Mouse (Mus musculus) hindbrain, embryonic 15.5 days (tissue): ENCODE data around the gene Olfr545. TPM values are rescaled to one million over a fixed set of nuclear protein-coding genes. Genes with fewer than 3 reads are reported as not detected.

Experiments used
- ATAC-seq: fragments of 200-750 bp; cut with Nextera tagmentation; 2 replicates; pipeline ENCODE4 v1.8.0; 2017; ENCODE audit warnings: low read depth, moderate number of reproducible peaks, moderate TSS enrichment; ENCODE audit not compliant: low FRiP score
- H3K27ac ChIP-seq: fragments of 300-500 bp; sonication (generic); replicated peaks from 2 replicates; pipeline ENCODE4 v1.5.1; 2015; ENCODE audit warnings: mild to moderate bottlenecking, inconsistent platforms
- H3K27me3 ChIP-seq: fragments of 300-500 bp; sonication (generic); 2 replicates; pipeline ENCODE4 v1.6.1; 2015; ENCODE audit warnings: control low read depth, inconsistent platforms
- H3K36me3 ChIP-seq: fragments of 300-500 bp; sonication (generic); 2 replicates; pipeline ENCODE4 v1.6.1; 2015; ENCODE audit warnings: control low read depth, inconsistent platforms
- H3K4me1 ChIP-seq: fragments of 300-500 bp; sonication (generic); replicated peaks from 2 replicates; pipeline ENCODE4 v1.6.1; 2015; ENCODE audit warnings: control low read depth, inconsistent platforms
- H3K4me2 ChIP-seq: fragments of 300-500 bp; sonication (generic); 2 replicates; pipeline ENCODE4 v1.6.1; 2015; ENCODE audit warnings: moderate library complexity, mild to moderate bottlenecking, inconsistent platforms
- H3K4me3 ChIP-seq: fragments of 300-500 bp; sonication (generic); 2 replicates; pipeline ENCODE4 v1.5.1; 2015; ENCODE audit warnings: mild to moderate bottlenecking, inconsistent platforms
- H3K9ac ChIP-seq: fragments of 300-500 bp; sonication (generic); 2 replicates; pipeline ENCODE4 v1.6.1; 2015; ENCODE audit warnings: inconsistent platforms
- H3K9me3 ChIP-seq: fragments of 300-500 bp; sonication (generic); 2 replicates; pipeline ENCODE4 v1.6.1; 2016; ENCODE audit warnings: control low read depth, inconsistent platforms
- WGBS: fragments of 180-500 bp; shearing (Covaris S2); methylation state at CpG from one replicate; pipeline ENCODE4 v1.1.7; 2015; 5-methylcytosine and 5-hydroxymethylcytosine counted together
- polyA plus RNA-seq: library from polyadenylated mRNA; unstranded; fragments of >200 nt; fragmentation: Nextera tagmentation; extraction: Ambion mirVana; gene quantifications from 2 replicates; pipeline ENCODE4 v1.2.1, GENCODE M21; 2015

The Olfr545 gene
- polyA plus RNA-seq, result 0.13 and 0.25 TPM in 2 replicates

GRCm38 (mm10) chr7:102499473-102499872 lies at the start of gene Olfr545:
Gene Olfr545 (minus strand): TSS chr7:102499573.
- WGBS, result 80% methylated on average over 3 of the region's 3 CpGs
- H3K27me3 ChIP-seq, result no peaks in the 10 kb centered on the region
- no peaks in the 10 kb centered on the region for H3K4me1 ChIP-seq
- no peak within 1 kb of the TSS for H3K4me3 ChIP-seq
- no peak within 1 kb of the TSS for H3K27ac ChIP-seq
- ATAC-seq, result no peak
- H3K9ac ChIP-seq, result no peak within 1 kb of the TSS
- H3K4me2 ChIP-seq, result no peak within 1 kb of the TSS
- H3K36me3 ChIP-seq, result no peaks in the 10 kb centered on the region
- no peaks in the 10 kb centered on the region for H3K9me3 ChIP-seq

DNA sequence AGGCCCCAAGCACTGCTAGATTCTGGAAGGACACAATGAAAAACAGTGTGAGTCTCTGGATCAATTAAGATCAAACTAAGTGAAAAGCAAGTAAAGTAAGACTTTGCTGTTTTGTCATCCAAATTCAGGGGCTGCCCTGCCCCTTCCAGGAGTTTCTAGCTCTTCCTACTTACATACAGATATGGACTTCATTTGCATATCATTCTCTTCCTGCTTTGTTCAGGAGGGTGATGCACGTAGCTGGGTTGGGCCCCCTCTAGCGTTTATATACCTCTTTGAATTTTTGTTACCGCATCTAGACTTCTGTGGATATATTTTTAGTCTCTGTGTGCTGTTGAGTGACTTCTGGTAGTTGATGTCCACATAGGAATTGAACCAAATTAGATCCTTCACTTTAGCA lies 41.9 kb upstream of the Olfr545 start:
- 69% methylated on average over 3 of the region's 3 CpGs for WGBS
- H3K4me1 ChIP-seq, result no peaks in the 10 kb centered on the region
- H3K27ac ChIP-seq, result no peak overlapping the region
- H3K4me3 ChIP-seq, result no peak overlapping the region
- H3K4me2 ChIP-seq, result no peak overlapping the region
- no peaks in the 10 kb centered on the region for H3K27me3 ChIP-seq
- no peak for ATAC-seq
- no peak overlapping the region for H3K9ac ChIP-seq
- H3K9me3 ChIP-seq, result no peaks in the 10 kb centered on the region
- no peaks in the 10 kb centered on the region for H3K36me3 ChIP-seq

DNA sequence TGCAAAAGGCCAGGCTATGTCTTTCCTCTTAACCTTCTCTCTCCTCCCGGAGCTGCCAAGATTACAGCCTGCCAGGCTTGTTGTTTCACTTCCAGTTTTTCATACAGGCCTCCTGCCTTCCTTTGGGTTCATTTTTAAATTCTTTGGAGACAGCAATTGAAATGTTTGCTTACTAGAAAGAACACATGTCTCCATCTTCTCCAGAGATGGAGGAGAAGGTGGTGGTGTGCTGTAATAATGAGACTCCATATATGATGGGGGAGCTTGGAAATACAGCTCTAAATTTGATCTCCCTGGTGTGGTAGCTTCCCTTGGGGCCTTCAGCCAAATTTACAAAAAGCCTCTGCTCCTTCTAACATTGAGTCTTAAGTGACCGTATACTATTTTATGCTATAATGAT lies 41.2 kb upstream of the Olfr545 start, which contains the start of gene Olfr548-ps1:
Gene Olfr548-ps1, plus strand, starts transcription at position 301 of the 400 bp plus-strand sequence.
- Histone ChIP-seq H3K27ac (no peak within 1 kb of the TSS), H3K27me3 (no peaks in the 10 kb centered on the region)
- 98% methylated on average over 2 of the region's 2 CpGs for WGBS

GRCm38 (mm10) chr7:102534449-102534848 lies 35.1 kb upstream of the Olfr545 start, which contains the start of gene Olfr547:
Gene Olfr547 (plus strand): TSS chr7:102534749.
- Histone ChIP-seq H3K4me3 (no peak within 1 kb of the TSS), H3K36me3 (no peaks in the 10 kb centered on the region), H3K4me2 (no peak within 1 kb of the TSS), H3K27me3 (no peaks in the 10 kb centered on the region), H3K9me3 (no peaks in the 10 kb centered on the region), H3K9ac (no peak within 1 kb of the TSS), H3K4me1 (no peaks in the 10 kb centered on the region), H3K27ac (no peak within 1 kb of the TSS)
- 79% methylated on average over 1 of the region's 1 CpGs for WGBS
- ATAC-seq, result no peak

More for the DNA sequence above, 41.2 kb upstream of the Olfr545 start, which contains the start of gene Olfr548-ps1:
- no peaks in the 10 kb centered on the region for H3K4me1 ChIP-seq
- no peak within 1 kb of the TSS for H3K4me3 ChIP-seq
- no peaks in the 10 kb centered on the region for H3K9me3 ChIP-seq
- no peak for ATAC-seq
- no peak within 1 kb of the TSS for H3K9ac ChIP-seq
- no peaks in the 10 kb centered on the region for H3K36me3 ChIP-seq
- H3K4me2 ChIP-seq, result no peak within 1 kb of the TSS

GRCm38 (mm10) chr7:102529052-102529451 lies 29.7 kb upstream of the Olfr545 start:
- 77% methylated on average over 1 of the region's 1 CpGs for WGBS
- Histone ChIP-seq H3K4me1 (no peaks in the 10 kb centered on the region), H3K27ac (no peak overlapping the region), H3K36me3 (no peaks in the 10 kb centered on the region), H3K27me3 (no peaks in the 10 kb centered on the region), H3K9ac (no peak overlapping the region), H3K9me3 (no peaks in the 10 kb centered on the region), H3K4me3 (no peak overlapping the region), H3K4me2 (no peak overlapping the region)
- no peak for ATAC-seq

- Histone ChIP-seq H3K27ac (no peak overlapping the region), H3K4me3 (no peak overlapping the region), H3K9ac (no peak overlapping the region), H3K4me1 (peaks cover 18% of the 10 kb centered on the region), H3K4me2 (no peak overlapping the region), H3K36me3 (no peaks in the 10 kb centered on the region), H3K27me3 (peaks cover 7% of the 10 kb centered on the region; the same call in 1 of the 2 replicates), H3K9me3 (no peaks in the 10 kb centered on the region)
- no peak for ATAC-seq
- 54% methylated on average over 2 of the region's 2 CpGs for WGBS
Observed at GRCm38 (mm10) chr7:102517051-102517335, 17.6 kb upstream of the Olfr545 start.

DNA sequence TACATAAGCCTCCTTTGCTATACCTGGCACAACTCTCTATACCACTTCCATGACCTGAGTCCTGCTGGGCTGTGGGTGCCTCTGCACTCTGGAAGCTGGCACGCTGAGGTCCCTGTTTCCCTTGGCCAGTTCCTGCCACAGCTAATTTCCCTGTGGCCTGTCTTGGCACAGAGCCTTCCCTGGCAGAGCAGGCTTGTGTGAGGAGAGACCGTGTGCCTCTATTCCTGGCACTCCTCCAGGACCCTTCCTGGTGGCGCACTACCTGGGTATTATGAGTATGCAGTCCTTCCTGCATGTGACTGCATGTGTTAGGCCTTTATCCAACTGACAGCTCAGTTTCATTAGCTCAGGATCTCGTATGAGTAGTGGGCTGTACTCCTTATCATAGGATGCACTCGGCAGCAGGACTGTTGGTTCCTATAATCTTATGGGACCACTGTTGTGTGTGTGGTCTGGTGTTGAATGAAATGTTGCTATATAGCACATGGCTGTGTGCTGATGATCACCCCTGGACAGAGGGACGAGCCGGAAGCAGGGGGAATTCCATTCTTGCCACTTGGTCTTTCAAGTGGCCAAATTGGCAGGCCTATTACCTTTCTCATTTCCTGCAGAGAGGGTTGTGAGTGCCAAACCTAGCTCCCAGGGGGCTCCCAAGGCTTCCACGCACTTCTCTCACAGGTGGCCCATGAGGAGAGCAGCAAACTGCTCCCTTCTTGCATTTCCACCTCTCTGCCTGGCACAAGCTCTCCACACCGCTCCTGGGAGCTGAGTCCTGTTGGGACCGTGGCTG lies 17.1 kb upstream of the Olfr545 start:
- H3K27ac ChIP-seq, result 0 out of 2 replicates have a peak overlapping the region, but pooled peaks have one; percentile 25
- H3K9me3 ChIP-seq, result no peaks in the 10 kb centered on the region
- H3K4me3 ChIP-seq, result no peak overlapping the region
- H3K4me1 ChIP-seq, result peaks cover 18% of the 10 kb centered on the region
- H3K27me3 ChIP-seq, result peaks cover 7% of the 10 kb centered on the region; the same call in 1 of the 2 replicates
- 0 out of 2 replicates have a peak, but pooled peaks have one; percentile 24 for ATAC-seq
- no peak overlapping the region for H3K4me2 ChIP-seq
- WGBS, result 54% methylated on average over 10 of the region's 10 CpGs
- H3K9ac ChIP-seq, result no peak overlapping the region
- no peaks in the 10 kb centered on the region for H3K36me3 ChIP-seq

DNA sequence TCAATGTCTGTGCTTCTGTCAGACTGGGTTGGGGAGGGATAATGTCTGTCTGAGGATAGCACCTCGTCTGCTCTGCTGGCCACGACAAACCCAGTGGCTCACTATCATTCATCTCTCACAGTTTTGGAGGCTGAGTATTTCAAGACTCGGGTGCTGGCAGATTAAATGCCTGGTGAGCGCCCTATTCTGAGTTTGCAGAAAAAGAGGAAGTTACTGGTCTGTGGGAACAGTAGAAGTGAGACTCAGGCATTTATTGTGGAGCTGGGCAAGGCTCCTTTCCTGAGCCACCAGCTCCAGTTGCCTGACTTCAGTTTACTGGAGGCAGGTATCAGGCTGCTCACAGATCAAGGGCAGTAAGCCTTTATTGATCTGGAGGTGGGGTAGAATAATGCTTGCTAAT lies 14.8 kb upstream of the Olfr545 start:
- no peak overlapping the region for H3K27ac ChIP-seq
- no peak overlapping the region for H3K4me3 ChIP-seq
- peaks cover 18% of the 10 kb centered on the region for H3K4me1 ChIP-seq
- WGBS, result 84% methylated on average over 4 of the region's 4 CpGs
- H3K4me2 ChIP-seq, result no peak overlapping the region
- peaks cover 7% of the 10 kb centered on the region; the same call in 1 of the 2 replicates for H3K27me3 ChIP-seq
- no peaks in the 10 kb centered on the region for H3K9me3 ChIP-seq
- no peak for ATAC-seq
- H3K36me3 ChIP-seq, result no peaks in the 10 kb centered on the region
- H3K9ac ChIP-seq, result no peak overlapping the region

DNA sequence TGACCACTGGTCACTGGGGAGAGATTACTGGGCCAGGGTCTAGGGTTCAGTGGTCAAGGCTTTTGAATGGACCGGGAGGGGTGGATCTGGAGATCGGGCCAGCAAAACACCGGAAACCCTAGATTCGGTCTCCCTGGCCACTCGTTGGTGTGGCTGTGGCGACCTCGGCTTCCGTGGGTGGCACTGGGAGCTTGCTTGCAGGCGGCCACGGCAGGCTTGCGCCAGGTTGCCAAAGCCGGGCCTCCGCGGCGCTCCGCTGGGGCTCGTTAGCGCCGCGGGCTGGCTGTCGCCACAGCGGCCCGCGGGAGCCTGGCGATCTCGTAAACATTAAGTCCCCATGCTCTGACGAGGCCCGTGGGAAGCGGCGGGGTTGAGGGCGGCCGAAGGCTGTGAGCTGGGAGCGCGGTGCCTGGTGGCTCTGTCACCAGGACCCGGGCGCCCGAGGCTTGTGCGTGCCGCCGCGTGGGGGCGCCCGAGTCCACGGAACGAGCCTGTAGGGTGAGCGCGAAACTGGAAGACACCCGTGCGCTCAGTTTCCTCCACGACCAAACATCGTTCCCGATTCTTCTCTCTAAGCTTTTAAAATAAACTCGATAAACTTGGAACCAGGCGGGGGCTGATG lies 13.6 kb upstream of the Olfr545 start:
- Histone ChIP-seq H3K9ac (peak overlapping the region; percentile 73), H3K9me3 (no peaks in the 10 kb centered on the region), H3K4me3 (peak overlapping the region; percentile 55), H3K27ac (no peak overlapping the region), H3K4me2 (peak overlapping the region; percentile 84), H3K4me1 (peaks cover 18% of the 10 kb centered on the region), H3K36me3 (no peaks in the 10 kb centered on the region), H3K27me3 (peaks cover 7% of the 10 kb centered on the region; the same call in 1 of the 2 replicates)
- ATAC-seq, result peak; percentile 97
- WGBS, result under 1% methylated on average over 52 of the region's 54 CpGs

GRCm38 (mm10) chr7:102511927-102512326 lies 12.6 kb upstream of the Olfr545 start:
- Histone ChIP-seq H3K9ac (no peak overlapping the region), H3K4me3 (no peak overlapping the region), H3K27me3 (peaks cover 7% of the 10 kb centered on the region; the same call in 1 of the 2 replicates), H3K27ac (no peak overlapping the region), H3K36me3 (no peaks in the 10 kb centered on the region), H3K4me1 (peaks cover 15% of the 10 kb centered on the region), H3K4me2 (no peak overlapping the region), H3K9me3 (no peaks in the 10 kb centered on the region)
- ATAC-seq, result no peak
- WGBS, result 94% methylated on average over 10 of the region's 10 CpGs

GRCm38 (mm10) chr7:102509726-102510125 lies 10.4 kb upstream of the Olfr545 start:
- Histone ChIP-seq H3K9ac (no peak overlapping the region), H3K4me3 (no peak overlapping the region)

GRCm38 (mm10) chr7:102508666-102509065 lies 9.3 kb upstream of the Olfr545 start:
- Histone ChIP-seq H3K27ac (no peak overlapping the region), H3K36me3 (no peaks in the 10 kb centered on the region), H3K27me3 (no peaks in the 10 kb centered on the region), H3K4me2 (no peak overlapping the region), H3K4me1 (peaks cover 7% of the 10 kb centered on the region; the same call in 1 of the 2 replicates), H3K9me3 (no peaks in the 10 kb centered on the region), H3K9ac (no peak overlapping the region), H3K4me3 (no peak overlapping the region)
- WGBS, result 89% methylated on average over 6 of the region's 6 CpGs
- ATAC-seq, result no peak

More at GRCm38 (mm10) chr7:102509726-102510125, 10.4 kb upstream of the Olfr545 start:
- WGBS, result 83% methylated on average over 7 of the region's 7 CpGs
- no peaks in the 10 kb centered on the region for H3K9me3 ChIP-seq
- peaks cover 7% of the 10 kb centered on the region; the same call in 1 of the 2 replicates for H3K27me3 ChIP-seq
- H3K4me2 ChIP-seq, result no peak overlapping the region
- no peaks in the 10 kb centered on the region for H3K36me3 ChIP-seq
- H3K27ac ChIP-seq, result no peak overlapping the region
- ATAC-seq, result no peak
- H3K4me1 ChIP-seq, result peaks cover 7% of the 10 kb centered on the region; the same call in 1 of the 2 replicates
